Mouse (Mus musculus) stomach, embryonic 14.5 days (tissue): Measurements from ENCODE around the gene Olfr763. TPM values are rescaled to one million over a fixed set of nuclear protein-coding genes. Genes with fewer than 3 reads are reported as not detected.
A peak's percentile ranks its signal among the peaks of the same experiment; 100 is the strongest.

ENCODE experiments used
- ATAC-seq: fragments of 200-750 bp; cut with Nextera tagmentation; 2 replicates; pipeline ENCODE4 v1.8.0; 2017; ENCODE audit warnings: low read depth, moderate TSS enrichment; ENCODE audit not compliant: insufficient number of reproducible peaks, insufficient read depth, low FRiP score
- H3K27ac ChIP-seq: fragments of 300-500 bp; sonication (generic); 2 replicates; pipeline ENCODE4 v1.5.1; 2014; ENCODE audit warnings: mild to moderate bottlenecking, low read length, moderate library complexity, mixed read lengths
- H3K27me3 ChIP-seq: fragments of 300-500 bp; sonication (generic); 2 replicates; pipeline ENCODE4 v1.6.1; 2014; ENCODE audit warnings: low read length, control low read depth, mixed read lengths; ENCODE audit not compliant: control insufficient read depth, insufficient read depth
- H3K36me3 ChIP-seq: fragments of 300-500 bp; sonication (generic); 2 replicates; pipeline ENCODE4 v1.6.1; 2014; ENCODE audit warnings: mild to moderate bottlenecking, control low read depth, low read length, moderate library complexity, mixed read lengths; ENCODE audit not compliant: control insufficient read depth, insufficient read depth
- H3K4me1 ChIP-seq: fragments of 300-500 bp; sonication (generic); 2 replicates; pipeline ENCODE4 v1.6.1; 2014; ENCODE audit warnings: low read length, control low read depth, mixed read lengths; ENCODE audit not compliant: control insufficient read depth, insufficient read depth
- H3K4me2 ChIP-seq: fragments of 300-500 bp; sonication (generic); replicated peaks from 2 replicates; pipeline ENCODE4 v1.6.1; 2014; ENCODE audit warnings: low read depth, low read length, control low read depth
- H3K4me3 ChIP-seq: fragments of 300-500 bp; sonication (generic); 2 replicates; pipeline ENCODE4 v1.5.1; 2014; ENCODE audit warnings: low read depth, low read length, control low read depth
- H3K9ac ChIP-seq: fragments of 300-500 bp; sonication (generic); replicated peaks from 2 replicates; pipeline ENCODE4 v1.6.1; 2014; ENCODE audit warnings: low read depth, mild to moderate bottlenecking, control low read depth, low read length, moderate library complexity, mixed read lengths
- H3K9me3 ChIP-seq: fragments of 300-500 bp; sonication (generic); 2 replicates; pipeline ENCODE4 v1.6.1; 2016; ENCODE audit warnings: low read depth, low read length, control low read depth; ENCODE audit not compliant: control insufficient read depth
- WGBS: fragments of 180-500 bp; shearing (Covaris S2); extraction: QIAGEN DNeasy Blood & Tissue Kit; methylation state at CpG from one replicate; pipeline ENCODE4 v1.1.7; 2014; 5-methylcytosine and 5-hydroxymethylcytosine counted together
- polyA plus RNA-seq: library from polyadenylated mRNA; unstranded; fragments of >200 nt; fragmentation: Nextera tagmentation; extraction: Ambion mirVana; gene quantifications from 2 replicates; pipeline ENCODE4 v1.2.1, GENCODE M21; 2014

The Olfr763 gene
- polyA plus RNA-seq = not detected in 2 replicates

DNA sequence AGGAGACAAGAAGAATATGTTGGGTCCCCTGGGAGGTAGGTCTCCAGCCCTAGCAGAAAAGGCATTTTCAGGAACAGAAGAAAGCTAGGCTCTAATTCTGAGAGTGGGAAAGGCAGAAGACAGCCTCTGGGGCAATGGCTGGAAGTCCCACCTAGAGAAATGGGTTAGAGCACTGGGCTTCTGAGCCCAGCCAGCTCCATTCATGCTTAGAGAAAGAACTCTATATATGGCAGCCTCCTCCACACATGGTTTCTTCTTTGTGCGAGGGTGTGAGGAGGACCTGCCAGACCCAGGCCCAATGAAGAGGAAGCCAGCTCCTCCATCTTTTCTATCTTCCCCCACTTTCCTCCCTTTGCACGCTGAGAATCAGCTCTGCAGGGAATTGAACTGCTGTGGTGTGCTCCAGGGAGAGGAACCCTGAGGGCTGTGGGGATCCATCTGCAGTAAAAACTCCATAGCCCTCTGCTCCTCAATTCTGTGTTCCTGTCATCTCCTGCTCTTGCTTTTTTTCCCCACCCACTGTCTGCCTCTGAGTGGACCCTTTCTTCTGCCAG is at the start of gene Olfr763:
Gene Olfr763, plus strand, starts transcription at position 504 of the 554 bp plus-strand sequence.
- 57% methylated on average over 2 of the region's 2 CpGs for WGBS
- Histone ChIP-seq H3K27ac (no peak within 1 kb of the TSS), H3K27me3 (no peaks in the 10 kb centered on the region), H3K4me1 (no peaks in the 10 kb centered on the region), H3K4me3 (no peak within 1 kb of the TSS), H3K9ac (no peak within 1 kb of the TSS), H3K9me3 (no peaks in the 10 kb centered on the region), H3K4me2 (no peak within 1 kb of the TSS), H3K36me3 (no peaks in the 10 kb centered on the region)
- no peak for ATAC-seq

GRCm38 (mm10) chr10:128964961-128965360 is 45.6 kb upstream of the Olfr763 start:
- Histone ChIP-seq H3K27ac (no peak overlapping the region), H3K4me3 (no peak overlapping the region), H3K36me3 (no peaks in the 10 kb centered on the region), H3K4me2 (no peak overlapping the region), H3K9ac (no peak overlapping the region), H3K9me3 (no peaks in the 10 kb centered on the region), H3K27me3 (no peaks in the 10 kb centered on the region), H3K4me1 (0 out of 2 replicates have a peak, but pooled peaks cover 7% of the 10 kb centered on the region)
- no peak for ATAC-seq
- WGBS = 62% methylated on average over 2 of the region's 2 CpGs

DNA sequence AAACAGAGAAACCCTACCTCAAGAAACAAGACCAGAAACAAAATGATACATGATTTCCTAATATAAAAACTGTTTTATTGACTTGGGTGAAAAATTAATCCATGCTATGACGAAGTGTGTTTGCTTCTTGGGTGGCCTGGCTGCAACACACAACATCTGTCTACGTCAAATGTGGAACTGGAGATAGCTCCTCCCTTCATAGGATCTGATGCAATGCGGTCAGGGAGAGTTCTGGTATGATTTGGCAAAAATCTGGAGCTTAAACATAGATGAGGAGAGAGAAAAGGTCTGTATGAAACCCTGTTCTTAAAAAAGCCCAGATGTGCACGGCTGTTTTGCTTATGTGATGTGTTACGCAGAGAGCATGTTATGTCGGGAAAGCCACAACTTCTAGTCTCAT is 44.7 kb upstream of the Olfr763 start:
- 0 out of 2 replicates have a peak, but pooled peaks cover 7% of the 10 kb centered on the region for H3K4me1 ChIP-seq
- WGBS = 68% methylated on average over 6 of the region's 6 CpGs
- H3K4me2 ChIP-seq = no peak overlapping the region
- H3K4me3 ChIP-seq = no peak overlapping the region
- no peaks in the 10 kb centered on the region for H3K9me3 ChIP-seq
- no peak for ATAC-seq
- peak overlapping the region; percentile 52; the same call in 1 of the 2 replicates for H3K27ac ChIP-seq
- no peaks in the 10 kb centered on the region for H3K36me3 ChIP-seq
- H3K9ac ChIP-seq = no peak overlapping the region
- no peaks in the 10 kb centered on the region for H3K27me3 ChIP-seq

- no peak overlapping the region for H3K4me2 ChIP-seq
- H3K4me3 ChIP-seq = no peak overlapping the region
- WGBS = 10% methylated on average over 1 of the region's 1 CpGs
- H3K27me3 ChIP-seq = no peaks in the 10 kb centered on the region
- peak overlapping the region; percentile 55; the same call in 1 of the 2 replicates for H3K27ac ChIP-seq
- H3K9ac ChIP-seq = no peak overlapping the region
- H3K4me1 ChIP-seq = 0 out of 2 replicates have a peak, but pooled peaks cover 7% of the 10 kb centered on the region
- ATAC-seq = peak; percentile 92
- no peaks in the 10 kb centered on the region for H3K36me3 ChIP-seq
- H3K9me3 ChIP-seq = no peaks in the 10 kb centered on the region
Measured at GRCm38 (mm10) chr10:128968341-128968749, 42.2 kb upstream of the Olfr763 start.

- H3K27me3 ChIP-seq = no peaks in the 10 kb centered on the region
- H3K27ac ChIP-seq = no peak overlapping the region
- no peaks in the 10 kb centered on the region for H3K36me3 ChIP-seq
- H3K9ac ChIP-seq = no peak overlapping the region
- H3K4me1 ChIP-seq = 0 out of 2 replicates have a peak, but pooled peaks cover 7% of the 10 kb centered on the region
- no peak for ATAC-seq
- no peak overlapping the region for H3K4me3 ChIP-seq
- H3K4me2 ChIP-seq = no peak overlapping the region
- 37% methylated on average over 1 of the region's 1 CpGs for WGBS
- no peaks in the 10 kb centered on the region for H3K9me3 ChIP-seq
Measured at GRCm38 (mm10) chr10:128970740-128971250, 39.8 kb upstream of the Olfr763 start.

- no peaks in the 10 kb centered on the region for H3K9me3 ChIP-seq
Measured at GRCm38 (mm10) chr10:128972841-128973240, 37.8 kb upstream of the Olfr763 start.

DNA sequence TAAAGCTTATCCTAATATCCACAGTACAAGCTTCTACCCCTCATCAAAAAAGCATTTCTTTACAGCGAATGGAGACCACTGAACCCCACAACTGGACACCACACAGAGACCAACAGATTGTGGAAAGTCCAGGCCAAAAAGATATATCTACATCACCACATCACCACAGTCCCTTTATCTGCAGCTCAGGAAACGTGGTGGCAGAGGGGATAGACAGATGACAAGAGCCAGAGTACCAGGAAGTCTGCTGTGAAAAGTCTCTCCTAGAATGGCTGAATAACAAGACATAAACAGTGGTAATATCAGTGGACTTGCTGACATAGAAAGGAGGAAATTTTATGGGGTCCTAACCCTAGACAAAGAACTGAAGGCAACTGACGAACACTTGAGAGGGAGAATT is 34.2 kb upstream of the Olfr763 start:
- H3K4me2 ChIP-seq = no peak overlapping the region
- no peaks in the 10 kb centered on the region for H3K9me3 ChIP-seq
- no peaks in the 10 kb centered on the region for H3K36me3 ChIP-seq
- no peak for ATAC-seq
- 62% methylated on average over 3 of the region's 3 CpGs for WGBS
- no peaks in the 10 kb centered on the region for H3K27me3 ChIP-seq
- no peak overlapping the region for H3K4me3 ChIP-seq
- H3K4me1 ChIP-seq = no peaks in the 10 kb centered on the region
- H3K27ac ChIP-seq = no peak overlapping the region
- no peak overlapping the region for H3K9ac ChIP-seq

More at GRCm38 (mm10) chr10:128972841-128973240, 37.8 kb upstream of the Olfr763 start:
- Histone ChIP-seq H3K36me3 (no peaks in the 10 kb centered on the region), H3K4me3 (no peak overlapping the region), H3K27ac (no peak overlapping the region), H3K4me2 (no peak overlapping the region), H3K4me1 (0 out of 2 replicates have a peak, but pooled peaks cover 4% of the 10 kb centered on the region), H3K9ac (no peak overlapping the region), H3K27me3 (no peaks in the 10 kb centered on the region)
- ATAC-seq = no peak
- 76% methylated on average over 4 of the region's 4 CpGs for WGBS

- no peaks in the 10 kb centered on the region for H3K4me1 ChIP-seq
- no peak overlapping the region for H3K9ac ChIP-seq
- H3K27me3 ChIP-seq = no peaks in the 10 kb centered on the region
- no peak overlapping the region for H3K27ac ChIP-seq
- H3K36me3 ChIP-seq = no peaks in the 10 kb centered on the region
- no peak overlapping the region for H3K4me2 ChIP-seq
- peak; percentile 73; the same call in 1 of the 2 replicates for ATAC-seq
- H3K9me3 ChIP-seq = no peaks in the 10 kb centered on the region
- 22% methylated on average over 9 of the region's 9 CpGs for WGBS
- no peak overlapping the region for H3K4me3 ChIP-seq
Measured at GRCm38 (mm10) chr10:128977522-128978114, 33.0 kb upstream of the Olfr763 start.
